Mouse (Mus musculus) ovary, postnatal 14 days (tissue): Measurements from ENCODE around the gene Trim29.

ENCODE experiments used
- DNase-seq: peaks from one replicate; pipeline ENCODE4 v3.0.0; 2022; ENCODE audit warnings: low spot score

The Trim29 gene

GRCm38 (mm10) chr9:43313805-43314204, 3.2 kb downstream of the Trim29 start:
- DNase-seq, result no peak

GRCm38 (mm10) chr9:43315320-43315950, 4.8 kb downstream of the Trim29 start:
- DNase-seq, result no peak

- DNase-seq, result no peak
These were observed 5.8 kb downstream of the Trim29 start for GRCm38 (mm10) chr9:43316466-43316865.

- DNase-seq, result no peak
These were observed 8.0 kb downstream of the Trim29 start for GRCm38 (mm10) chr9:43318661-43319060.

GRCm38 (mm10) chr9:43321951-43322350, 11.3 kb downstream of the Trim29 start:
- no peak for DNase-seq

GRCm38 (mm10) chr9:43322666-43323065, 12.0 kb downstream of the Trim29 start:
- DNase-seq, result no peak

- DNase-seq, result no peak
These were observed 14.8 kb downstream of the Trim29 start for GRCm38 (mm10) chr9:43325486-43325885.

GRCm38 (mm10) chr9:43326015-43326631, 15.5 kb downstream of the Trim29 start:
- no peak for DNase-seq

GRCm38 (mm10) chr9:43327182-43328129, 16.8 kb downstream of the Trim29 start:
- DNase-seq, result no peak

- no peak for DNase-seq
These were observed 19.8 kb downstream of the Trim29 start for GRCm38 (mm10) chr9:43330426-43330825.

- DNase-seq, result no peak
These were observed 21.1 kb downstream of the Trim29 start for GRCm38 (mm10) chr9:43331476-43332471.

- no peak for DNase-seq
These were observed 23.8 kb downstream of the Trim29 start for GRCm38 (mm10) chr9:43334476-43334875.

GRCm38 (mm10) chr9:43337636-43338035, 27.0 kb downstream of the Trim29 start:
- DNase-seq, result no peak

- DNase-seq, result no peak
These were observed 27.4 kb downstream of the Trim29 start for GRCm38 (mm10) chr9:43338067-43338466.

GRCm38 (mm10) chr9:43339614-43340020, 29.0 kb downstream of the Trim29 start:
- peak; percentile 64 for DNase-seq

- no peak for DNase-seq
These were observed 39.4 kb downstream of the Trim29 start for GRCm38 (mm10) chr9:43350089-43350488.

GRCm38 (mm10) chr9:43351015-43351414, 40.4 kb downstream of the Trim29 start:
- no peak for DNase-seq

GRCm38 (mm10) chr9:43357011-43357410, 46.4 kb downstream of the Trim29 start:
- no peak for DNase-seq

- no peak for DNase-seq
These were observed 48.1 kb downstream of the Trim29 start for GRCm38 (mm10) chr9:43358591-43359323.

GRCm38 (mm10) chr9:43368781-43369180, 58.1 kb downstream of the Trim29 start:
- no peak for DNase-seq

- DNase-seq, result no peak
These were observed 73.2 kb downstream of the Trim29 start for GRCm38 (mm10) chr9:43383871-43384270.
